Mouse (Mus musculus): ENCODE data around the gene Rhox4d. TPM values are rescaled to one million over a fixed set of nuclear protein-coding genes. Genes with fewer than 3 reads are reported as not detected.
"Not testable (repeated sequence)": the region's sequence is repeated elsewhere in the genome, so short reads cannot be mapped to it uniquely, and the experiment has no call there.

Rhox4d gene
- polyA plus RNA-seq (2014; fragmentation: Nextera tagmentation; extraction: Ambion mirVana): not detected in 2 replicates

GRCm38 (mm10) chrX:37514059-37514458 is at the start of gene Rhox4d:
Gene Rhox4d, plus strand, starts transcription at chrX:37514359.
- H3K27me3 ChIP-seq (ENCODE audit: control insufficient read depth, insufficient read depth, low read length); H3K4me3 ChIP-seq (ENCODE audit: low read depth, low read length); DNase-seq (ENCODE audit: low spot score); H3K4me1 ChIP-seq (ENCODE audit: control insufficient read depth, insufficient read depth, low read length); ATAC-seq (ENCODE audit: insufficient read depth, low FRiP score, low TSS enrichment); H3K9ac ChIP-seq (ENCODE audit: low read length); H3K4me2 ChIP-seq (ENCODE audit: low read depth); H3K9me3 ChIP-seq (ENCODE audit: control insufficient read depth, low read length); H3K27ac ChIP-seq (ENCODE audit: low read depth, low read length); H3K36me3 ChIP-seq (ENCODE audit: control insufficient read depth, insufficient read depth, low read length): not testable (repeated sequence)
- 91% methylated on average over 12 of the region's 18 CpGs for WGBS

DNA sequence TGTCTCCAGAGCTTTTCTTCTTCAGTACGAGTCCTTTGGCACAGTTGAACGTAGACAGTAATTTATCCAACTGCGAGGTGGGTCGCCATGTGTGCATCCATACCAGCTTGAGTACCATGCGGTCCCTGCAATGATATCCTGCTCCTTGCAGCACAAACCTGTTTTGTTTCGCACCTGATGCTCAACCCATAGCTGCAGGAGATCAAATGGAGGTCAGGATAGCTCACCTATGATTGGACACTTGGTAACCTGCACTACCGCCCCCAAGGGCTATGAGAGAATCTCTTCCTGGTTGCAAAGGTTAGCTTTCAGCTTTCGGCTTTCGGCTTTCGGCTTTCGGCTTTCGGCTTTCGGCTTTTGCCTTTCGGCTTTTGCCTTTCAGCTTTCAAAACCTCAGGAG is 34.1 kb upstream of the Rhox4d start, which contains the start of gene Rhox4c:
TSS of gene Rhox4c (plus strand) at position 301 of the 400 bp plus-strand sequence.
- not testable (repeated sequence) for H3K4me3 ChIP-seq (ENCODE audit: low read depth, low read length); ATAC-seq (ENCODE audit: insufficient read depth, low FRiP score, low TSS enrichment); H3K9me3 ChIP-seq (ENCODE audit: control insufficient read depth, low read length); H3K36me3 ChIP-seq (ENCODE audit: control insufficient read depth, insufficient read depth, low read length); H3K9ac ChIP-seq (ENCODE audit: low read length); H3K4me1 ChIP-seq (ENCODE audit: control insufficient read depth, insufficient read depth, low read length); H3K27ac ChIP-seq (ENCODE audit: low read depth, low read length); DNase-seq (ENCODE audit: low spot score); H3K4me2 ChIP-seq (ENCODE audit: low read depth); H3K27me3 ChIP-seq (ENCODE audit: control insufficient read depth, insufficient read depth, low read length)
- 95% methylated on average over 14 of the region's 14 CpGs for WGBS

DNA sequence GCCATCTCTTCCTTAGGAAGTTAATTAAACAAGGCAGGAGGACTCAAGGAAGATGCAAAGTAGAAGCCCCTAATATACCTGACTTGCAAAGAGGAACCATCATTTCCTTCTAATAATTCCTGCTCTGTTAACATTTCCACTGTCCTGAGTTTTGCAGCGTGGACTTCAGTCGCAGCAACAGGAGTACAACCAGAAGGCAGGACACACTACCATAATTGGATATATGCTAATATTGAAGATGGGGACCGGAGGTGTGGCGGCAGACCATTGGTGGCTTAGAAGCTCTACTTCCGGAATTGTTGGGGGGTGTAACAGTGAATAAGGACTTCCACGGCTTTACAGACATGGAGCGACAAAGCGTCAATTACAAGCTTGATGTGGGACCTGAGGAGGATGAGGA is 16.0 kb downstream of the Rhox4d start, which contains the start of gene Rhox2e:
TSS of gene Rhox2e (plus strand) at position 301 of the 400 bp plus-strand sequence.
- H3K4me1 ChIP-seq (ENCODE audit: control insufficient read depth, insufficient read depth, low read length); H3K4me3 ChIP-seq (ENCODE audit: low read depth, low read length); H3K36me3 ChIP-seq (ENCODE audit: control insufficient read depth, insufficient read depth, low read length); H3K4me2 ChIP-seq (ENCODE audit: low read depth); H3K27me3 ChIP-seq (ENCODE audit: control insufficient read depth, insufficient read depth, low read length); H3K27ac ChIP-seq (ENCODE audit: low read depth, low read length); H3K9me3 ChIP-seq (ENCODE audit: control insufficient read depth, low read length); DNase-seq (ENCODE audit: low spot score); ATAC-seq (ENCODE audit: insufficient read depth, low FRiP score, low TSS enrichment); H3K9ac ChIP-seq (ENCODE audit: low read length): not testable (repeated sequence)
- WGBS: 95% methylated on average over 2 of the region's 8 CpGs

GRCm38 (mm10) chrX:37541719-37542118 is 27.6 kb downstream of the Rhox4d start, which contains the start of gene Rhox3e:
Gene Rhox3e, plus strand, starts transcription at chrX:37542019.
- not testable (repeated sequence) for H3K9ac ChIP-seq (ENCODE audit: low read length); H3K27me3 ChIP-seq (ENCODE audit: control insufficient read depth, insufficient read depth, low read length); ATAC-seq (ENCODE audit: insufficient read depth, low FRiP score, low TSS enrichment); H3K27ac ChIP-seq (ENCODE audit: low read depth, low read length); H3K36me3 ChIP-seq (ENCODE audit: control insufficient read depth, insufficient read depth, low read length); H3K4me1 ChIP-seq (ENCODE audit: control insufficient read depth, insufficient read depth, low read length); H3K9me3 ChIP-seq (ENCODE audit: control insufficient read depth, low read length); H3K4me2 ChIP-seq (ENCODE audit: low read depth); H3K4me3 ChIP-seq (ENCODE audit: low read depth, low read length); DNase-seq (ENCODE audit: low spot score)
- no CpG with 5 or more reads among the region's 4 CpGs for WGBS

- H3K27me3 ChIP-seq (ENCODE audit: control insufficient read depth, insufficient read depth, low read length); H3K4me3 ChIP-seq (ENCODE audit: low read depth, low read length); H3K9ac ChIP-seq (ENCODE audit: low read length); H3K4me1 ChIP-seq (ENCODE audit: control insufficient read depth, insufficient read depth, low read length); H3K4me2 ChIP-seq (ENCODE audit: low read depth); ATAC-seq (ENCODE audit: insufficient read depth, low FRiP score, low TSS enrichment); H3K27ac ChIP-seq (ENCODE audit: low read depth, low read length); H3K36me3 ChIP-seq (ENCODE audit: control insufficient read depth, insufficient read depth, low read length); DNase-seq (ENCODE audit: low spot score); H3K9me3 ChIP-seq (ENCODE audit: control insufficient read depth, low read length): not testable (repeated sequence)
- 86% methylated on average over 10 of the region's 18 CpGs for WGBS
Measured at GRCm38 (mm10) chrX:37557112-37557511, 43.0 kb downstream of the Rhox4d start, which contains the start of gene Rhox4e. Gene Rhox4e, plus strand, starts transcription at chrX:37557412.

Other genes with a start within 250 kb of the Rhox4d start
- 0.42 TPM in 1 of 2 replicates, not detected in the other for gene Rhox4a, start 249.0 kb upstream of the Rhox4d start, polyA plus RNA-seq (2014; fragmentation: Nextera tagmentation; extraction: Ambion mirVana)
- gene Rhox3a2, start 134.3 kb upstream of the Rhox4d start, polyA plus RNA-seq (2014; fragmentation: Nextera tagmentation; extraction: Ambion mirVana): not detected in 2 replicates
- not detected in 2 replicates for gene Rhox4a2, start 123.5 kb upstream of the Rhox4d start, polyA plus RNA-seq (2014; fragmentation: Nextera tagmentation; extraction: Ambion mirVana)
- gene Rhox2b, start 102.3 kb upstream of the Rhox4d start, polyA plus RNA-seq (2014; fragmentation: Nextera tagmentation; extraction: Ambion mirVana): not detected in 2 replicates
- not detected in 2 replicates for gene Rhox4b, start 81.9 kb upstream of the Rhox4d start, polyA plus RNA-seq (2014; fragmentation: Nextera tagmentation; extraction: Ambion mirVana)
- gene Rhox2c, start 60.7 kb upstream of the Rhox4d start, polyA plus RNA-seq (2014; fragmentation: Nextera tagmentation; extraction: Ambion mirVana): not detected in 2 replicates
- not detected in 2 replicates for gene Rhox3c, start 55.8 kb upstream of the Rhox4d start, polyA plus RNA-seq (2014; fragmentation: Nextera tagmentation; extraction: Ambion mirVana)
- gene Rhox4c, start 34.0 kb upstream of the Rhox4d start, polyA plus RNA-seq (2014; fragmentation: Nextera tagmentation; extraction: Ambion mirVana): not detected in 2 replicates
- not detected in 2 replicates for gene Rhox2d, start 20.9 kb upstream of the Rhox4d start, polyA plus RNA-seq (2014; fragmentation: Nextera tagmentation; extraction: Ambion mirVana)
- gene Rhox2e, start 16.1 kb downstream of the Rhox4d start, polyA plus RNA-seq (2014; fragmentation: Nextera tagmentation; extraction: Ambion mirVana): not detected in 2 replicates
- not detected in 2 replicates for gene Rhox3e, start 27.7 kb downstream of the Rhox4d start, polyA plus RNA-seq (2014; fragmentation: Nextera tagmentation; extraction: Ambion mirVana)
- not detected in 2 replicates for gene Rhox4e, start 43.1 kb downstream of the Rhox4d start, polyA plus RNA-seq (2014; fragmentation: Nextera tagmentation; extraction: Ambion mirVana)
- not detected in 2 replicates for gene Rhox2f, start 57.0 kb downstream of the Rhox4d start, polyA plus RNA-seq (2014; fragmentation: Nextera tagmentation; extraction: Ambion mirVana)
- not detected in 2 replicates for gene Rhox3f, start 66.6 kb downstream of the Rhox4d start, polyA plus RNA-seq (2014; fragmentation: Nextera tagmentation; extraction: Ambion mirVana)
- gene Rhox4f, start 93.3 kb downstream of the Rhox4d start, polyA plus RNA-seq (2014; fragmentation: Nextera tagmentation; extraction: Ambion mirVana): not detected in 2 replicates
- not detected in 2 replicates for gene Rhox3g, start 114.3 kb downstream of the Rhox4d start, polyA plus RNA-seq (2014; fragmentation: Nextera tagmentation; extraction: Ambion mirVana)
- gene Rhox2g, start 129.1 kb downstream of the Rhox4d start, polyA plus RNA-seq (2014; fragmentation: Nextera tagmentation; extraction: Ambion mirVana): not detected in 2 replicates
- gene Rhox4g, start 137.0 kb downstream of the Rhox4d start, polyA plus RNA-seq (2014; fragmentation: Nextera tagmentation; extraction: Ambion mirVana): not detected in 2 replicates
- gene Rhox3h, start 154.4 kb downstream of the Rhox4d start, polyA plus RNA-seq (2014; fragmentation: Nextera tagmentation; extraction: Ambion mirVana): not detected in 2 replicates
- gene Rhox2h, start 158.9 kb downstream of the Rhox4d start, polyA plus RNA-seq (2014; fragmentation: Nextera tagmentation; extraction: Ambion mirVana): not detected in 2 replicates

Data from neural tube, embryonic 11.5 days (tissue).